ENCODE assay signal across 8 mouse cellular contexts in genomic region chr12:108546508-108547153, GRCm38 (mm10). TPM values are rescaled to one million over a fixed set of nuclear protein-coding genes. Genes with fewer than 3 reads are reported as not detected.
DNase-seq lines count a peak whose midpoint lies in the region; ATAC-seq and TF ChIP-seq lines count a peak whose summit lies in the region.
"Had no signal": no experiment of that assay in that cellular context is flagged by ENCODE, and none has a peak within 500 bp of the region (broad histone marks: within the 10 kb centered on the region; RNA-seq: fewer than 3 reads in every experiment).

No protein-coding gene starts in this region.

- H3K27ac ChIP-seq in neural tube, embryonic 15.5 days (replicated peaks): no peak overlapping the region; the same call in 1 of the 2 replicates
- peak overlapping the region; percentile 83 for H3K27ac ChIP-seq in forebrain, embryonic 10.5 days
- H3K27ac ChIP-seq in intestine, postnatal 0 days (ENCODE audit: low read depth, low read length): no peak overlapping the region
- no peak overlapping the region for H3K27ac ChIP-seq in stomach, embryonic 16.5 days (ENCODE audit: low read length)
- H3K27ac ChIP-seq: macrophage had no signal

- no peak overlapping the region for H3K4me2 ChIP-seq in neural tube, embryonic 15.5 days
- peak overlapping the region; percentile 28; the same call in 1 of the 2 replicates for H3K4me2 ChIP-seq in intestine, postnatal 0 days (replicated peaks; ENCODE audit: low read depth)
- no peak overlapping the region for H3K4me2 ChIP-seq in stomach, embryonic 16.5 days (ENCODE audit: low read depth, low read length)

- no peaks in the 10 kb centered on the region for H3K27me3 ChIP-seq in neural tube, embryonic 15.5 days (replicated peaks)
- H3K27me3 ChIP-seq in forebrain, embryonic 10.5 days (ENCODE audit: poor library complexity, severe bottlenecking): no peaks in the 10 kb centered on the region
- H3K27me3 ChIP-seq in intestine, postnatal 0 days (replicated peaks; ENCODE audit: control insufficient read depth, insufficient read depth, low read length): no peaks in the 10 kb centered on the region
- H3K27me3 ChIP-seq in stomach, embryonic 16.5 days (ENCODE audit: control insufficient read depth, insufficient read depth, low read length): no peaks in the 10 kb centered on the region

- no peak overlapping the region for H3K4me3 ChIP-seq in neural tube, embryonic 15.5 days (replicated peaks)
- H3K4me3 ChIP-seq in forebrain, embryonic 10.5 days: 0 out of 2 replicates have a peak overlapping the region, but pooled peaks have one; percentile 7
- no peak overlapping the region for H3K4me3 ChIP-seq in intestine, postnatal 0 days (ENCODE audit: low read depth, low read length)
- no peak overlapping the region for H3K4me3 ChIP-seq in stomach, embryonic 16.5 days (replicated peaks; ENCODE audit: low read length)

- DNase-seq in neural tube, embryonic 10.5 days (ENCODE audit: extremely low spot score, low spot score): peak; percentile 38
- DNase-seq in forebrain, embryonic 10.5 days (ENCODE audit: extremely low spot score, low spot score): no peak
- DNase-seq in left cerebral cortex, postnatal 36 days (ENCODE audit: low spot score in 2 of 2): no peak
- DNase-seq in kidney, adult 9 months: no peak

- H3K9ac ChIP-seq in neural tube, embryonic 15.5 days (replicated peaks): no peak overlapping the region
- no peak overlapping the region for H3K9ac ChIP-seq in intestine, postnatal 0 days (ENCODE audit: low read depth, low read length)
- H3K9ac ChIP-seq in stomach, embryonic 16.5 days (ENCODE audit: low read length): no peak overlapping the region

- WGBS in neural tube, embryonic 15.5 days: 8% methylated on average over 10 of the region's 10 CpGs
- WGBS in forebrain, embryonic 10.5 days: 25% methylated on average over 10 of the region's 10 CpGs
- WGBS in intestine, postnatal 0 days: 8% methylated on average over 10 of the region's 10 CpGs
- 12% methylated on average over 10 of the region's 10 CpGs for WGBS in stomach, embryonic 16.5 days

- no peaks in the 10 kb centered on the region for H3K36me3 ChIP-seq in neural tube, embryonic 15.5 days
- H3K36me3 ChIP-seq in forebrain, embryonic 10.5 days (replicated peaks): no peaks in the 10 kb centered on the region
- no peaks in the 10 kb centered on the region for H3K36me3 ChIP-seq in intestine, postnatal 0 days (ENCODE audit: control insufficient read depth, insufficient read depth)
- no peaks in the 10 kb centered on the region for H3K36me3 ChIP-seq in stomach, embryonic 16.5 days (ENCODE audit: control insufficient read depth, insufficient read depth, low read length)

- H3K4me1 ChIP-seq in neural tube, embryonic 15.5 days: peaks cover 6% of the 10 kb centered on the region
- peaks cover 38% of the 10 kb centered on the region for H3K4me1 ChIP-seq in forebrain, embryonic 10.5 days
- H3K4me1 ChIP-seq in intestine, postnatal 0 days (replicated peaks; ENCODE audit: control insufficient read depth, insufficient read depth, low read length): no peaks in the 10 kb centered on the region
- 0 out of 2 replicates have a peak, but pooled peaks cover 4% of the 10 kb centered on the region for H3K4me1 ChIP-seq in stomach, embryonic 16.5 days (ENCODE audit: control insufficient read depth, insufficient read depth, low read length)

- no peaks in the 10 kb centered on the region for H3K9me3 ChIP-seq in neural tube, embryonic 15.5 days (replicated peaks)
- peaks cover 9% of the 10 kb centered on the region for H3K9me3 ChIP-seq in forebrain, embryonic 10.5 days
- H3K9me3 ChIP-seq in intestine, postnatal 0 days (ENCODE audit: control insufficient read depth): no peaks in the 10 kb centered on the region
- H3K9me3 ChIP-seq in stomach, embryonic 16.5 days (replicated peaks; ENCODE audit: control insufficient read depth, low read length): no peaks in the 10 kb centered on the region

- no peak for ATAC-seq in neural tube, embryonic 15.5 days (ENCODE audit: low FRiP score)
- peak; percentile 45; the same call in 1 of the 2 replicates for ATAC-seq in intestine, postnatal 0 days
- peak; percentile 71; the same call in 1 of the 2 replicates for ATAC-seq in stomach, embryonic 16.5 days (ENCODE audit: insufficient read depth, low FRiP score)

- no peak for TF ChIP-seq CTCF in intestine, postnatal 0 days (IDR thresholded peaks at IDR 0.05; ENCODE audit: low read depth)

- intact Hi-C loops in left cerebral cortex, postnatal 36 days (cut with DNase I): no loop called here

RNA-seq across cellular contexts. Expression of gene Evl, which starts 7.9 kb away (rescaled TPM):
- 188 and 226 TPM in 2 replicates for polyA plus RNA-seq in neural tube, embryonic 15.5 days (2015; fragmentation: Nextera tagmentation; extraction: Ambion mirVana)
- polyA plus RNA-seq in forebrain, embryonic 10.5 days (2016; fragmentation: Nextera tagmentation; extraction: Ambion mirVana): 50.0 and 55.2 TPM in 2 replicates
- polyA plus RNA-seq in intestine, postnatal 0 days (2015; fragmentation: Nextera tagmentation; extraction: Ambion mirVana): 18.0 and 20.5 TPM in 2 replicates
- 35.4 and 37.2 TPM in 2 replicates for polyA plus RNA-seq in stomach, embryonic 16.5 days (2015; fragmentation: Nextera tagmentation; extraction: Ambion mirVana)
- 100 to 1,000 TPM; 261 to 264 TPM for total RNA-seq in left cerebral cortex, postnatal 36 days (2021)
